Mouse (Mus musculus) cerebellum, adult 2 months (tissue): Measurements from ENCODE around the gene Arhgap29.

ENCODE experiments used
- CTCF ChIP-seq: fragments of 200-500 bp; IDR thresholded peaks from 2 replicates; pipeline ENCODE4 v1.5.1; 2011; ENCODE audit warnings: low read depth, mild to moderate bottlenecking, control low read depth, low read length, moderate library complexity, borderline replicate concordance; ENCODE audit not compliant: insufficient read depth
- POLR2A ChIP-seq: fragments of 200-500 bp; IDR thresholded peaks from 2 replicates; pipeline ENCODE4 v1.6.1; 2011; ENCODE audit warnings: low read length, control low read depth, borderline replicate concordance; ENCODE audit not compliant: insufficient read depth

GRCm38 (mm10) chr3:121909155-121909554 lies 43.2 kb upstream of the Arhgap29 start:
- TF ChIP-seq CTCF = no peak
- no peak for TF ChIP-seq POLR2A
